Mouse (Mus musculus) frontal cortex, adult (tissue): Measurements from ENCODE around the gene Fbxo42.
A peak's percentile ranks its signal among the peaks of the same experiment; 100 is the strongest.
"Not testable (repeated sequence)": the region's sequence is repeated elsewhere in the genome, so short reads cannot be mapped to it uniquely, and the experiment has no call there.

Experiments
- ATAC-seq: cut with Nextera tagmentation; 2 replicates; pipeline ENCODE4 v1.9.2; 2017; ENCODE audit warnings: mild to moderate bottlenecking, moderate library complexity, mixed read lengths; ENCODE audit not compliant: low TSS enrichment

Gene Fbxo42

DNA sequence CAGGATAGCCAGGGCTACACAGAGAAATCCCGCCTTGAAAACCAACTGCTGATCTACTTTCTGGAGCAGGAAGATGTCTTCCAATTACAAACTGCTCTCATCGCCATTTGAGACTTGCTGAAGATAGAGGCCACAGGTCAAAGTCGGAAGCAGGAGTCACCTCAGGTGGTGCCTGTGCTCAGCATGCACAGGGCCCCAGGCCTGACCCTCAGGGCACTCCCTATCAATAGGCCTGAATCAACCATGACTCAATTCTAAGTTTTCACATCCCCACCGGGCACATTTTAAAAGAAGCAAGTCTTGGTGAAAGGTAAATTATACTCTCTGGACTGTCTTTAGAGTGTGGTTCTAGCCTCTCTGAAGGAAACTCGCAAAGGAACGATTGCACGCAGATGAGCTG, 11.6 kb upstream of the Fbxo42 start:
- ATAC-seq, result no peak

DNA sequence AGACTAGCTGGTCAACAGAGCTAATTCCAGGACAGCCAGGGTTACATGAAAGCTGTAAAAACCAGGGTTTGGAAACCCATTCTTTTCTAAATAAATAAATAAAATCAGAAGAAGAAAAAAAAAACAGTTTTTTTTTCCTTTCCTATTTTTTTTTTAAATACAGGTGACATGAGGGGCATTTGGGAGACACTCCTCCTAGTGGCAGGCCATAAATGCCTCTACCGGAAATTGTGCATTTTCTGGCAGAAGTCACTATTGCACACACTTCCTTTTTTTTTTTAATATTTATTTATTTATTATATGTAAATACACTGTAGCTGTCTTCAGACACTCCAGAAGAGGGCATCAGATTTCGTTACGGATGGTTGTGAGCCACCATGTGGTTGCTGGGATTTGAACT, 10.0 kb upstream of the Fbxo42 start:
- not testable (repeated sequence) for ATAC-seq

DNA sequence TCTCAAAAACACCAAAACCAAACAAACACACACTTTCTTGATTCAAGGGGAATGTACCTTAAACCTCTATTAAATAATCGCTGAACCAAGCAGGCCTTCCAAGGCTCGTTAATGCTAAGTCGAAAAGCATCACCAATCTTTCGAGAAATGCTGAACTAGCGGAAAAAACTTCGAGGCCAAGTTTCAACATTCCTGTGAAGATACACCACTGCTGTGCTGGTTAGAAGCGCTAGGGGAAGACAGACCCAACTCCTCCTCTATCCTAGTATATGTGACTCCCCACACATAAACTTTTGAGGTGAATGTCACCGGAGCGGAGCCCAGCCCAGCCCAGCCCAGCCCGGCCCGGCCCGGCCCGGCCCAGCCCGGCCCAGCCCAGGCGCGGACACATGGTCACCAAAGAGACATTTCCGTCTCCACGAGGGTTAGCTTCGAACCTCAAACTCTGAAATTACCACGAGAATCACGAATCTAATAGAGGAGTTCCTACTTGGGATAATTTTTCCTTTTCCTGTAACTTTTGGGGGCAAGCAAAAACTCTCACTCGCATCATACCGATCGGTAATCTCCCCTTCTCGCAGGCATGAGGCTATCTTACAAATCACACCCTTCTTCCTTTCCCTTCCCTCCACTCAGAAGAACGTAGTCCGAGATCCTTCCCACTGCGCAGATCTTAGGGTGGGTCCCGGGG, 9.1 kb upstream of the Fbxo42 start:
- ATAC-seq, result no peak

DNA sequence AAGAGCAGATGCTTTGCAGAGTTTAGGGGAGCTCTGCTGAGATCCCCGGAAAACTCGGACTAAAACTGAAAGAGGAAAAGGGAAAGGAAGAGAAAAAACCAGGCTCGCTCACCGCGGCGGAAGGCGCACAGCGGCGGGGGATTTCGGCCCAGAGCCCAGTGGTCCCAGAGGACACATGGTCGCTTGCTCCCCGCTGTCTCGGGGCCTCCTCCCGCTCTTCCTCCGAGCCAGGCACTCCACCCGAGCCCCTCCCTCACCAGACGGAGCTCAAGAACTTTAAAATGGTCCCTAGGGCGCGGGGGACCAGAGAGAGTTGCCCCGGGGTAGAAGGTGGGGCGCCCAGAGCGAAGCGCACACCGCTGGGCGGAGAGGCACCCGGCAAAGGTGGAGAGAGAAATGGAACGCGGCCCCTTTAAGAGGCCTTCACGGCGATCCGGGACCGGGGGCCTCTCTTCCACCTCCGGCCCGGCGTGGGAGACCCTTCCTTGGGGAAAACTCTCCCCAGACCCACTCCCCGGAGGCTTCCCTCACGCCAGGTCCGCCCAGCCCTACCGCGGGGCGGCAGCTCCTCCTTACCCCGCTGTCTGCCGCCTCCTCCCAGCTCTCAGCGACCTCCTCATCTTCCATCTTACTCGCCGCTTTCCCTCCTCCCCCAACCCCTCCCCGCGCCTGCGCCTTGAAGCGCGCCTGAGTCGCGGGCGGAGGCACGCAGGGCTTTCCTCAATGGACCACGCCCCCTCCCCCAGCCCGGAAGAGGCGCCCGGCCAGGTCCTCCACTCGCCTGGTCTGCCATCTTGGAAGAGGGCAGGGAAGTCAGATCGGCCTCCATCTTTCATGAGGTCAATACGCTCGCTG, 8.4 kb upstream of the Fbxo42 start, which contains the start of gene Szrd1:
Gene Szrd1, minus strand, starts transcription at position 660 of the 855 bp plus-strand sequence.
- ATAC-seq, result peak; percentile 83

DNA sequence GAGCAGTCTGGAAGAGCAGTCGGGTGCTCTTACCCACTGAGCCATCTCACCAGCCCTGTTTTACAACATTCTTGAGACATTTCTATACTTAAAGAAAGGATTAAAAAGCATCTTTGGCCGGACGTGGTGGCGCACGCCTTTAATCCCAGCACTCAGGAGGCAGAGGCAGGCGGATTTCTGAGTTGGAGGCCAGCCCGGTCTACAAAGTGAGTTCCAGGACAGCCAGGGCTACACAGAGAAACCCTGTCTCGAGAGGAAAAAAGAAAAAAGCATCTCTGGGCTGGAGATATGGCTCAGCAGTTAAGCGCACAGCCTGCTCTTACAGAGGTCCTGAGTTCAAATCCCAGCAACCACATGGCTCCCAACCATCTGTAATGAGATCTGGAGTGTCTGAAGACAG, 7.4 kb upstream of the Fbxo42 start:
- ATAC-seq, result not testable (repeated sequence)

DNA sequence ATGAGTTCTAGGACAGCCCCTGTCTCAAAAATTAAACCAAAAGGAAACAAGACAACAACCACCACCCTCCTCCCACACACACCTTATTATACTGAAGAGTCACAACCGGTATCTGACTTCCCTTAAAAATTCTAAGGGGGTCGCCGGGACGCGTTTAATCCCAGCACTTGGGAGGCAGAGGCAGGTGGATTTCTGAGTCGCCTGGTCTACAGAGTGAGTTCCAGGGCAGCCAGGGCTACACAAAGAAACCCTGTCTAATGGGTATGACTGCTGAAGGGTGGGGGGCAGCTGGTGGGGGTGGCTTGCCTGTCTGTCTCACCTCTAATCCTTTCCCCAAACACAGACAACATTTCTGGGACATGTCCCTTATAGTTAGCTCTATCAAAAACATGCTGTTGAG, 6.7 kb upstream of the Fbxo42 start:
- ATAC-seq, result no peak

DNA sequence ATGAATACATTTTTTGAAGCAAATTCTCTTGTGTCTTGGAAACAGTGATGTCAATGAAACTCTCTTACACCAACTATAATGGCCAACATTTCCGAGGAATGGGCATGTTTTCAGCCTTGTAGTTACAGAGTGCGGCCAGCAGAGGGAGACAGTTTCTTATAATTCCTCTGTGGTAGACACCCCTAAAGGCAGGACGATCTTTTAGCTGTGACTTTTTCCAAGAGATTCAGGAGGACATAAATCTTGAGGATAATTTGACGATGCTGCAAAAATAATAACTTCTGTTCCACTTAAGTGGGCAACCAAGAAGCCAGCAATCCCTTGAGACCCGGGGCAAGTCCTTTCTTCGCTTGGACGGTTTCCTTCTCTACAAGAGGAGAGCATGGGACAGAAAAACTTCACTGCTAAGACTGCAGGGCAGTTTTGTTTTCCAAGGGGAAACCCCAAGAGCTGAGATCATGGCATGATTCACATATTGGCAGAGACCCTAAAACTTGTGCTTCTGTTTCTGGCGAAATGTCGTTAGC, 5.4 kb upstream of the Fbxo42 start:
- ATAC-seq, result no peak

DNA sequence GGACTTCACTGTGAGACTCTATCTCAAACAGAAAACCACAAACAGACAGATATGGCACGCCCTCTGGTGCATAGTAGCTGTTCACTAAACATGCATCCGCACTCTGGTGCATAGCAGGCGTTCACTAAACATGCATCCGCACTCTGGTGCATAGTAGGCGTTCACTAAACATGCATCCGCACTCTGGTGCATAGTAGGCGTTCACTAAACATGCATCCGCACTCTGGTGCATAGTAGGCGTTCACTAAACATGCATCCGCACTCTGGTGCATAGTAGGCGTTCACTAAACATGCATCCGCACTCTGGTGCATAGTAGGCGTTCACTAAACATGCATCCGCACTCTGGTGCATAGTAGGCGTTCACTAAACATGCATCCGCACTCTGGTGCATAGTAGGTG, 2.6 kb upstream of the Fbxo42 start:
- not testable (repeated sequence) for ATAC-seq

DNA sequence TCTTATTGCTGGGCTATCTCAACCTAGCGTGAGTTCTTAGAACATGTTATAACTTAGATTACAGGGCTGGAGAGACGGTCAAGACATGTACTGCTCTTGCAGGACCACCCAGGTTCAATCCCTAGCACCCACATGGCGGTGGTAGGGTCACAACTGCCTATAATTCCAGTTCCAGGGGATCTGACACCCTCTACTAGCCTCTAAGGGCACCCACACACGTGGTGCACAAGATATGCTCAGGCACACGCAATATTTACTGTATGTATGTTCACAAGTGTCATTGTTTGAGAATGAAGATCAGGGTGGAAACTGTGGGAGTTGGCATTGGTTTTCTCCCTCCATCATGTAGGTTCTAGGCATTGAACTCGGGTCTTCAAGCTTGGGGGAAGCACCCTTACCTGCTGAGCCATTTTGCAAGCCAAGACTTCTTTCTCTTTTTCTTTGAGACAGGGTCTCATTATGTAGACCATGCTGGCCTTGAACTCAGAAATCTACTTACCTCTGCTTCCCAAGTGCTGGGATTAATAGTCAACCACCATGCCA, 1.2 kb upstream of the Fbxo42 start:
- no peak for ATAC-seq

DNA sequence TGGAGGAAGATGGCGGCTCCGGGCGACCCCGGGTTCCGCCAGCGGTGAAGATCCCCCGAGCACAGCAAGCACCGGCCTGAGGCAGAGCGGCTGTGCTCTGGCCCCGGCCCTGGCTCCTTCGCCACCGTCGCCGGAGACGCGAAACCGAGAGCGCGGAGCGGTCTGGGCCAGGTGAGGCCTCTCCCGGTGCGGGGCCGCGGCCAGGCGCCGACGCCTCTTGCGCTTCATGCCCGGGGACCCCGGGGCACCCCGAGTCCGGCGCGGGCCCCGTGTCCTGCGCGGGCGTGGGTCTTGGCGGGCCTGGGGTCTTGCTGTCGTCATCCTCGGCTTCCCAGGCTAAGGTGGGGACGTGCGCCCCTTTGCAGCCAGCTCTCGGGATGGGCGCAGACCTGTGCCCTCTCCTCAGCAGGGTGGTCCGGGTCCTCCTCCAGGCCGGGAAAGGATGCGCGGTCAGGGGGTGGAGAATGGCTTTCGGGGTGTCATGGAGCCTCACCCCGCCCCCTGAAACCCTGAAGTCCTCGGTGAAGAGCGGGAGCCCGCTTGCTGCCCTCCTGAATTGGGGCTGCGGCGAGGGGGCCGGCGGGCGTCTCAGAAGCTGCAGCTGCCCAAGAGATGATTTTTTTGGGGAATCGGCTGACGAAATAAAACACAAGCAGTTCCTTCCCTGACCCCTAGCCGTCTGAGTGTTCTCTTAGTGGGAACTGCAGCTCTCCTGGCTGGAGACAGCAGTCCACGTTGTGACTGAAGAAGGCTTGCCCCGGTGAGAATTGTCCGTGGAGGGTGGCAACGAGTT, 492 bp downstream of the Fbxo42 start:
- peak; percentile 46 for ATAC-seq

DNA sequence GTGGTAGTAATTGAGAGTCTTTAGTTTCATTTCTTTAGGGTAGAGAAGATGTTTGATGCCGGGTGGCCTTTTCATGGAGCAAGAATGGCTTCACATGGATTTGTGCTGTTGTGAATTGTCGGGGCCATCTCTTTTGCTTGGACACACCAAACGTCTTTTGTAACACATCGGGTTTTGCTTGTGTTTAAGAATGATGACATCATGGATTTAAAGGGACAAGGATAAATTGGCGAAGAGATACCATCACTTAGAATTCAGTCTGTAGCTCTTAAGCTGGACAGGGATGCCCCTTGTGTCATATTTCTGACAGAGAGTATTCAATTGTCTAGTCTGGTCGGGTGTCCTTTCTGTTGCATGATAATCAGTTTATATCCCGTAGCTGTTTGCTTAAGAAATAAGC, 1.4 kb downstream of the Fbxo42 start:
- ATAC-seq, result no peak

DNA sequence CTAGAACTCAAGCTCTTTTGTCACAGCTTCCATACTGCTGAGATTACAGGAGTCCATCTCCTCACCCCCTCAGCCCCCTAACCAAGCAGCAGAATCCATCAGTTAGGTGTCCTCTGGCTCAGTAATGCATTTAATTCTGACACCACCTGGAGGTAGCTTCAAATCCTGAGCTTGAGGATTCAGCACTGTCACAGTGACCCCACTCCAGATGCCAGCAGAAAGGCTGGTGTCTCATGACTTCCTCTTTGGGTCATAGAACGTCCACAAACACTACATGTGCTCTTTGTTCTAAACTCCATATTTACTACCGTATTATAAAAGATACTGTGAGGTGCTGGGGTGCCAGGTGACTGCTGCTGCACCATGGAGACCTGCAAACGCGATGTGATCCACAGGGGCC, 9.8 kb downstream of the Fbxo42 start:
- ATAC-seq, result no peak

DNA sequence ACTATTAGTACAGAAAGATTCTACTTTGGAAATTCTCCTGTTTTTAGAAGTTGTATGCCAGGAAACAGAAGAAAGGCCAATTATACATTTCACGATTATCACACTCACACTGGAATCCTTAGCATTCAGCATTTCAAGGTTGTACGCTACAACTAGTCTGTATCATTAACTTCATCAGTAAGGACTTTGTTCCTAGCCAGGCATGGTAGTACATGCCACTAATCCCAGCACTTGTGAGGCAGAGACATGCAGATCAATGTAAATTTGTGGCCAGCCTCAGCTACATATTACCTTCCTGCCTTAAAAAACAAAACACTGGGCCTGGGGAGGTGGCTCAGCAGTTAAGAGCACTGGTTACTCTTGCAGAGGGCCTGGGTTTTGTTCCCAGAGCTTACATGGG, 10.9 kb downstream of the Fbxo42 start:
- ATAC-seq, result no peak

DNA sequence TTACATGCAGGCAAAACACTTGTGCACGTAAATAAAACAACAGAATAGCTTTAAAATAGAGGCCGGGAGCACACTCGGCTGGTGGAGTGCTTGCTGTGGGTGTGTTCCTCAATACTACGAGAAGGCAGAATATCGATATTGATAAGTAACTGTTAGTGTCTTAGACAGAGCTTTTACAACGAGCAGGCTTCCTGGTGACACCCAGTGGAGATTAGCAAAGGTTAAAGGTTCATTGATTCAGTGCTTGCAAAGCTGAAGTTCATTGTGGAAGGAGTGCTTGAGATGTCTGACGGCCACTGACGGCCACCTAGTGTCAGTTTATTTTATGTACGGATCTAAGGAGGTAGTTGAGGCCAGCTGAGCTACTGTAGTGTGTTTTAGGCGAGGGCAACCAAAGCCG, 11.4 kb downstream of the Fbxo42 start:
- ATAC-seq, result no peak

DNA sequence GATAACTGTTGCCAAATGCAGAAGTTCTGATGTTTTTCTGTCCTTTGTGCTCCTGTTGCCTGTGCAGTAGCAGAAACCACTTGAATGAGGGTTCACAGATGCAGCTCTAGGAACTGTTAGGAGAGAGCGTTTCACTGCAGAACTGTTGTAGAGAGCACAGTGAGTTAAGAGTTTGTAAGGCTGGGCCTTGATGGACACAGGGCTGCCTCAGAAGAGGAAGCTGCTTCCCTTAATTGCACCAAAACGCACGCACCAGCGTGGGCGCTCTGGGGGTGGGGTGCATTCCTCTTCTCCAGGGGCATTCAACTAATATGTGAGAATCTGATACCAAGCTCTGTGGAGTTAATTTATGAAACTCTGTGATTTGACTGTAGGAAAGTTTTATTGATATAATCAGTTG, 12.0 kb downstream of the Fbxo42 start:
- ATAC-seq, result no peak

DNA sequence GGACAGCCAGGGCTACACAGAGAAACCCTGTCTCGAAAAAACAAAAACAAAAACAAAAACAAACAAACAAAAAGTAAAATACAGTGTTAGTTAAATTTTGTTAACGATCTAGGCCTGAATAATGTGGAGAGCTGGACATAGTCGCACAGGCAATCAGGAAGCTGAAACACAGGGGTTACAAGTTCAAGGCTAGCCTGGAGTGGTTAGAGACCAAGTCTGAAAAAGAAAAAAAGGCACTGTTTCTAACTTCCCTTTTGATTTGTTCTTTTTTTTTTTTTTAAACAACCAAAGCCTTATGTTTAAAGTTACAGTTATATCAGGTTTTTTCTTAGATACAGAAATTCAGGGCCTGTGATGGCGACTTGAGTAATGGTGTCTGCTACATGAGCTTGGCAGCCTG, 12.5 kb downstream of the Fbxo42 start:
- ATAC-seq, result no peak

DNA sequence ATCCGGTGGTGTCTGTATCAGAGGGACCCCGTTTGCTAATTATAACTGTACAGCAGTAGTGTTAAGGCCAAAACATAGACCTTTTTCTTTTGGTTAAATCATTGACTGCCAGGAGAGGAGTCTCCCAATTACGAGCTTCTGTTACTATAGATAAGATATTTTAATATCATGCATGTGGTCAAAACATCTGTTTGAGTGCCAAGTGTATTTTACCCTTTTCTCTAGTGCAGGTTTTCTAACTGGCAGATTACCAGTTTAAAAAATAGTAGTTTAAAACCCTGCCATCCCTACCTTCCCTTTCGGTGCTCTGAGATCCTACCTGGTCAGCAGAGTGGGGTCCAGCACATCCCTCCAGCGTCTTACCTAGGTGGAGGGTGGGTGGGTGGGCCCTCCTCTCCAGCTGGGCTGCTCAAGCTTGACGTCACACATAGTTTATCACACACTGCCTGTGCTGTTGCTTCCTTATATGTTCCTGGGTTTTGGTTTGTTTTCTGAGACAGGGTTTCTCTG, 14.0 kb downstream of the Fbxo42 start:
- ATAC-seq, result no peak

DNA sequence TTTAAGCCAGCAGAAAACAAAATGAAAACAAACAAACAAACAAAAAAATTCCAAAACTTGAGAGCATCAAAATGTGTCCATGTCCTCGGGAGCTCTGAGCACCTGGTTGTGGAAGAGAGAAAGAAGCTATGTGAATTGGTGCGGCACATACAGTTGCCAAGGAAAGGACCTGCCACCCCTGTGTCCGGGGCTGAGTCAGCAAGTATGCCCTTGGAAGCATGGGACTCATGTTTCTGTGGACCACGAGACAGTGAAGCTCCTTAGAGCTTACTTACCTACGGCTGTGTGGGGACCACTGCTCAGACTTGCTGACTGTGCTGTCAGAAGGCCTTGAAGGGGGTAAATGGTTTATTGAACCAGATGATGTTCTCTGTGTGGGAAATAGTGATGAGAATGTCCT, 16.0 kb downstream of the Fbxo42 start:
- ATAC-seq, result no peak

DNA sequence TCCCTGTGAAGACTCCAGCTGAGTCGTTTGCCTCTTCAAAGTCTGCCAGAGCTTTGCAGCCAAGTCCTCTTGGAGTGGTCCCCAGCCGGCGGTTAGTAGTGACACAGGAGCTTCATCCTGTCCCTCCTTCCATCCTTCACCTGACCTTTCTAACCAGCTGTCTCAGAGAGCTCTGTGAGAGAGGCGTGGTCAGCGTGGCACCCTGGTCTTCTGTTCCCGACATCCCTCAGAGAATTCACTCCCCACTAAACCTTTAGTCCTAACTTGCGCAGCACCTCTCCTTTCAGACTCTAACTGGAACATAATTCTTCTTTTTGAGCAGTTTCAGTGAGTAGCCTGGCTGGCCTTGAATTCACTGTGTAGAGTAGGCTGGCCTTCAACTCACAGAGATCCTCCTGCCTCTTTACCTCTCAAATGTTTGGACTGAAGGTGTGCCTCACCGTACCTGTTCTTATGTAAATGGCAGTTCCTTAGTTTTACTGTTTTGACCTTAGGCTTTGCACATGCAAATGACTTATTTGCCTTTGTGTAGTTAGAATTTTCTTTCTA, 18.1 kb downstream of the Fbxo42 start:
- ATAC-seq, result no peak

DNA sequence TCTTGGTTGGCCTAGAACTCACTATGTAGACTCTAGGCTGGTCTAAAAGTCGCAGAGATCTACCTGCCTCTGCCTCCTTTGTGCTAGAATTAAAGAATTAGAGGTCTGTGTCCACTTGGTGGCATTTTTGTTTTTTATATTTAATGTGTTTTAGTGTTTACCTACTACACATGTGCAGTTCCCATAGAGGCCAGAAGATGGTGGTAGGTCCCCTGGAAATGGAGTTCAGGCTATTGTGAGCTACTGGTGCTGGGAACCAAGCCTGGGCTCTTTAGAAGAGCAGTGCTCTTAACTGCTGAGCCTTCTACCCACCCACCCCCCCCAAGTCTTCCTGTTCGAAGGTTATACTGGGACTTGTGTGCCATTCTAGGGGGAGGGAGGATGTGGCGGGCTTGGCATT, 19.4 kb downstream of the Fbxo42 start:
- ATAC-seq, result no peak

DNA sequence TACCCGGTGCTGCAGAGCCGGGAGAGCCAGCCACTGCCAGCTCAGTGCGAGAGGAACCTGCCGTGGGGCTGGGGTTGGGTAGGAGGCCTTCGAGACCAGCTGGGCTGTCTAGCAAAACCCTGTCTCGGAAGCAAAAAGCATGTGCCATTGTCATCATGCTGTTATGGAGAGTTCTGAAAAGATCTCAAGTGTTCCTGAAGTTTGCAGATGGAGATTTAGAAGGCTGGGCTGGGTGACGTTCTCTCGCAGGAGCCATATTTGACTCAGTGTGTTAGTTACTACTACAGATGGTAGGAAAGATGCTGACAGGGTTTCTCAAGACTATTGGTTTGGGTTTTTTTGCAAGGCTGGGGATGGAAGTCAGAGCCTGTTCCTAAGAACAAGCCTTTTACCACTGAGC, 24.4 kb downstream of the Fbxo42 start:
- peak; percentile 56; the same call in 1 of the 2 replicates for ATAC-seq
